Mouse (Mus musculus): ENCODE data around the gene Fbxo36. TPM values are rescaled to one million over a fixed set of nuclear protein-coding genes. Genes with fewer than 3 reads are reported as not detected.

The Fbxo36 gene
- total RNA-seq, 2 experiments from 2014 or later: not detected

DNA sequence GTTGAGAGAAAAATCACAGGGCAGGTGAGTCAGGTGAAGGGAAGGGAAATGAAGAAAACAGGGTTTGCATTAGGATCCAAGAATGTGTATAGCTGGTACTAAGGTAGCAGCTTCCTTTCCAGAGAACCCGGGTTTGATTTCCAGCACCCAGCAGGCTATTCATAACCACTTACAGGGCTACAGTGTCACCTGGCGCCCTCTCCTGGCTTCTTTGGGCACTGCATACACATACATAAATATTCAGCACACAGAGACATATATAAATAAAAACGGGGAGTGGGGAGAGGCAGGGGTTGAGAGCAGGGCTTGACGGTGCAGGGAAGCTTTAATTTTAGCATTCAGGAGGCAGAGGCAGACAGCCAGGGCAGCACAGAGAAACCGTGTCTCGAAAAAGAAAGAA is 46.3 kb downstream of the Fbxo36 start:
- ATAC-seq (replicated peaks; ENCODE audit: low FRiP score, poor library complexity, severe bottlenecking): no peak

DNA sequence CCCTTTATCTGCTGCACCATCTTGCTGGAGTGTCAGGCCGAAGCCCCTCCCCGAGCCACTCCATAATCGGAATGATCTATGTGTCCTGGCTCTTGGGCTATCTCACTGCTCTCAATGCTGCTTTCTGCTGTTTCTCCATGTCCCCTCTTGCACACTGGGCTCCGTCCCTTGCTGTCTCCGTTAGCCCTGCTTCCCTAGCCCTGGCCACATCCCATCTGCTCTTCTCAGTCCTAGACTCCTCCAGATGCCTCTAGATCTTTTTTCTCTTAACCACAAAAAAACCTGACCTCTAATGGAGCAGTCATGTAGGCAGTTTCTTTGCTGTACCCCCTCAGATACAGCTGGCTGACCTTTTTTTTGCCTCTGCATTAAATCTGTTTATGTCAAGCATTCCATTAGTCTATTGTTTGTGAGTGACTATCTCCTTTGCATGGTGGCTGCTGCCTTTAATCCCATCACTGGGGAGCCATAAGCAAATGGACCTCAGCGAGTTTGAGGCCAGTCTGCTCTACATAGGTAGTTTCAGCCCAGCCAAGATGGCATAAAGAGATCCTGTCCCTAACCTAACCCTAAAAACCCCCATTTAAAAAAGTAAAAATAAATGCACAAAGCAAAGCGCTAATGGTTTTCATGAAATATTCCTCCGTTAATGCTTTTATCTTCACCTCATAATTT is 49.8 kb downstream of the Fbxo36 start:
- ATAC-seq (replicated peaks; ENCODE audit: low FRiP score, poor library complexity, severe bottlenecking): no peak

DNA sequence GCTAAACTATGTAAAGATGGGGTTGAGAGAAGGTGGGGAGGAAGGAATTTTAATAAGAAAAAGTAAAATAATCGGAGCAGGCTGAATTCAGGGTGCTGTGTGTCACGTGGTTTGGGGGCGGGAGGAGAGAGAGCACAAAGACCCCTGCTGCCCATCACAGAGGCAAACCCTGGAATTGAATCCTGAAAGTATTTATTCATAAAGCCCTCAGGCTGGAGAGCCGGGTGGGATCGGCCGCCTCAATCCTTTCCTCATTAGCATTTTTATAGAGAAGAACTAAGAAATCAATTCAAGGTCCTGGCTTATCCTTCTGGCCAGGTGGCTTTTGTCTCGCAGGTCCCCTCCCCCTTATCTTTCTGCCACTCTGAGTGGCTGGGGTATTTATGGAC is 50.4 kb downstream of the Fbxo36 start:
- no peak for ATAC-seq (replicated peaks; ENCODE audit: low FRiP score, poor library complexity, severe bottlenecking)

DNA sequence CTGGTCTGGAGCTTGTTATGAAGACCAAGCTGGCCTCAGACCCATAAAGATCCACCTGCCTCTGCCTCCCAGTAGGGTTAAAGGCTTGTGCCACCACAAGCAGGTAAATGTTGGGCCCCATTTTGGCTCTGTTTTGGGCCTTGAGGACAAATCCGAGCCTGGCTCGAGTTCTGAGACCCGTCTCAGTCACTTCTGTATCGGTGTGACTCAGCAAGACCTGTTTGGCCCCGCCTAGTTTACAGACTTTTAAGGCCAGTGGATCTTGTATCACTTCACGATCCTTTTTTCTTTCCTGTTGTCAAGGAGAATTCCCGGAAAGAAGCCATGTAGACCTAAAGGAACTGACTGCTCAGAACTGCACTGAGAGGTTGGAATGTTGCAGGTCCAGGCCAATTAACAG is 50.9 kb downstream of the Fbxo36 start:
- ATAC-seq (replicated peaks; ENCODE audit: low FRiP score, poor library complexity, severe bottlenecking): no peak

DNA sequence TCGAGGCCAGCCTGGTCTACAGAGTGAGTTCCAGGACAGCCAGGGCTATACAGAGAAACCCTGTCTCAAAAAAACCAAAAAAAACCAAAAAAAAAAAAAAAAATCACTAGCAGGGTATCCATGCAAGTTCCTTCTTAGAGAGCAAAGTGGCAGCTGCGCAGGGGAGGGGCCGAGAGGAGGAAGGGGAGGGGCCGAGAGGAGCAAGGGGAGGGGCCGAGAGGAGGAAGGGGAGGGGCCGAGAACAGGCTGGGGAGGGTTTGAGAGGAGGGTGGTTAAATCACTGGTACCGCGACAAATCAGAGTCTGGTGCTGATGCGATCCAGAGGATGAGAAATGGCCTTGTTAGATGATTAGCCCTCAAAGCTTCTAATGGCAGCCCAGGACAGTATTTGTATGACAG is 52.1 kb downstream of the Fbxo36 start:
- ATAC-seq (replicated peaks; ENCODE audit: low FRiP score, poor library complexity, severe bottlenecking): no peak

DNA sequence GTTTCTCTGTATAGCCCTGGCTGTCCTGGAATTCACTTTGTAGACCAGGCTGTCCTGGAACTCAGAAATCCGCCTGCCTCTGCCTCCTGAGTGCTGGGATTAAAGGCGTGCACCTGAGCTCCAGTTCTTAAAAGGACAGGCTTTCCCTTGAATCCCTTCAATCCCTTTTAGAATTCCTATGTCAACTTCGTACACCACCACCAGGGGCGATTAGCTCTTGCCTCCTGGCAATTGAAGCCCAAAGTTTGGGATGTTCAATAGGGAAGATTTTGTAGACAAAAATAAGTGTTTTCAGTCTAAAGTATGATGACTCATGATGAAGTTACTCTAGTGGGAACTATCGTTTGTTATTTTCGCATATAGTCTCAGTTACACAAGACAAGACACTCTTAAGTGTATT is 57.7 kb downstream of the Fbxo36 start:
- ATAC-seq (replicated peaks; ENCODE audit: low FRiP score, poor library complexity, severe bottlenecking): no peak

DNA sequence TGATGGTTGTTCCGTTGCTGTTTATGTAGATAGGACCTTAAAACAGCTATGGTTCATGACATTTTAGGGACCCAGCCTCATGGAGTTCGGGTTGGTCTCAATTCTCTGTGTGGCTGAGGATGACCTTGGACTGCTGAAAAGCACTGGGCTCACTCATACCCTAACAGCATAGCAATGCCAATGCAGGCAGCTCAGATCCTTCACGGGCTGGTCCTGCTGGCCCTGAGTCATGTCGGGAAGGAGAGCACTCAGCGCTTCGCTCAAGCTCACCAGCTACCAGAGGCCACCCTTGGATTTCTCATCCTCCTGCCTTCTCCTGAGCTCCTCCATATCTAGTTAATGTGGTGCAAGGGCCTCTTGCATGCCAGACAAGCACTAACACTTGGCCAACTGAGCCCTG is 59.5 kb downstream of the Fbxo36 start:
- no peak for ATAC-seq (replicated peaks; ENCODE audit: low FRiP score, poor library complexity, severe bottlenecking)

DNA sequence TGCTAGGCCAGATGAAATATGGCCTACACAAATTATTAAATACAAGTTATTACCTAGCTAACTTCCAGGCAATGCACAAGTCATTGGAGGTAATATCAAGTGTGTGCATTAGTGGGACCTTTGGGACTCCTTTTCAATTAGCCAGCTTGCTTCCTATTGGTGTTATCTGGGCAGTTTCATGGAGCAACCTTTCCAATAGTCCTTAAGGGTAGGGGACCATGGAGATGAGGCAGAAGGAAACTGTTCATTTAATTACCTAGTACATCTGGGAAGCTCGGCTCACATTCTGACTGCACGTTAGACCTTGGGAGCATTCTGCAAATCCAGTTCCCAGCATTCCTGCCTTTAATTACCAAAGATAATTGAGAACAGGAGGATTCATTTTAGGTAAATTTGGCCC is 64.8 kb downstream of the Fbxo36 start:
- ATAC-seq (replicated peaks; ENCODE audit: low FRiP score, poor library complexity, severe bottlenecking): no peak

DNA sequence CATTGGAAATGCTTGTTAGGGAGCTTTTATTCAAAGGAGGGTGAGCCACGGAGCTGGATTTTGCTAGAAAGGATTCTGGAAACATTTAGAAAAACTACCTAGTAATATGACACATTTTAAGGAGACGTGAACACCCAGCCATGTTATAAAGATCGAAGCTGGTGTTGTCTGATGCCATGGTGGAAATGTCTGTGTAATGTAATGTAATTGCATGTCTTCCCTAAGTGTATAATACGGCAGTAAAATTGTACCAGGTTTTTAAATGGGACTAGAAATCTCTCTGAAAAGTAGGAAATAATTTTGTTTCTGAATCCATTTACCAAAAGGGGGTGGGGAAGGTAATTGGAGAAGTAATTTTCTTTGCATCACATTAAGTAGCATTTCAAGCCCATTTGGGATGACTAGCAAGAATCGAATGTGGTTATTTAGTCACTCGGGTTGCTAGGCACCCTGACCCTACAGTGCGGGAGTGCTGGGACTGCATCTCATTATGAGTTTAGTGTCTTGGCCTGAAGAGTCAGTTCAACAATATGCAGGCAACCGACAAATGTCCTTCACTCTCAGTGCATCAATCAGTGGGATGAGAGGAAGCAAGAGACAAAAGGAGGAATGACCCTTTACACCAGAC is 70.7 kb downstream of the Fbxo36 start:
- ATAC-seq (replicated peaks; ENCODE audit: low FRiP score, poor library complexity, severe bottlenecking): no peak

DNA sequence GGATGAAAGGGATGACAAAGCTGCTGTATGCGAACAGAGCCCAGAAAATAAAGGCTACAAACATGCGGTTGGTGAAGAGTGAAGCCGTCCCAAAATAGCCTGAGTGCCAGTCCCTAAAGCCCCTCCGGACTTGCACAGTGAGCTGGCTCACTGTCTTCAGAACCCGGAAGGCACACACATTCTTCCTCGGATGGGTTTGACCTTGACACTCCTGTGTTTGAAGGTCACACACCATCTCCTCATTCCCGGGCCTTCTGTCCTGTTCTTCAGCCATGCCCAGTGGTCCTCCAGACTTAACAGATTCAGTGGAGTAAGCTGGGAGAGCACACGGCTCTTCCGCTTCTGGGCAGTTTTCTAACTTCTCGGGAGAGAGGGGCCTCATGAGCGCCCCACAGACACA is 72.9 kb downstream of the Fbxo36 start:
- ATAC-seq (replicated peaks; ENCODE audit: low FRiP score, poor library complexity, severe bottlenecking): no peak

DNA sequence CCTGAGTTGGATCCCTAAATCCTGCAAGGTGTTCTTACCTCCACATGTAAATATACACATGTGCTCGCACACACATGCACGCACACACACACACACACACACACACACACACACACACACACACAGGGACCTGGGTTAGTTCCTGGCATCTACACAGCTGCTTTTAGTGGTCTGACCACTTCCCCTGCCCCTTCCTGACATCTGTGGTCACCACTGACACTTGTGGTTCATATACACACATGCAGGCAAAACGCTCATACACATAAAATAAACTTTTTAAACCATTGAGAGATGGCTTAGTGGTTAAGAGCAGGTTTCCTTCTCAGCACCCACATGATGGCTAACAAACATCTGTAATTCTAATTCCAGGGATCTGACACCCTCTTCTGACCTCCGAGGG is 75.4 kb downstream of the Fbxo36 start:
- ATAC-seq (replicated peaks; ENCODE audit: low FRiP score, poor library complexity, severe bottlenecking): no peak

DNA sequence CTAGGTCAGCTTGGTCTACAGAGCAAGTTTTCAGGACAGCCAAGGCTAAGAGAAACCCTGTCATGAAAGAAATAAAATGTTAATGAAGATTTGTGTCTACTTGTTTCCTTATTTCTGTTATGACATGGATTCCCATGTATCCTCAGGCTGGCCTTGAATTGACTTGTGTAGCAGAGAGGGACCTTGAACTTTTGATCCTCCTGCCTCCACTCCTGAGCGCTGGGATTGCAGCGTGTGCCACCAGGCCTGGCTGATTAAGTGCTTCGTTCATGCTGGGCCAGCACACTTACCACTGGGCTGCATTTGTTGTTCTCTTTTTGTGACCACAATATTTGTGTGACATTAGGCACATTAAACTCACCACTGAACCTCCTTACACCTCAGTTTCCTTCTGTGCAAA is 79.2 kb downstream of the Fbxo36 start:
- ATAC-seq (replicated peaks; ENCODE audit: low FRiP score, poor library complexity, severe bottlenecking): no peak

DNA sequence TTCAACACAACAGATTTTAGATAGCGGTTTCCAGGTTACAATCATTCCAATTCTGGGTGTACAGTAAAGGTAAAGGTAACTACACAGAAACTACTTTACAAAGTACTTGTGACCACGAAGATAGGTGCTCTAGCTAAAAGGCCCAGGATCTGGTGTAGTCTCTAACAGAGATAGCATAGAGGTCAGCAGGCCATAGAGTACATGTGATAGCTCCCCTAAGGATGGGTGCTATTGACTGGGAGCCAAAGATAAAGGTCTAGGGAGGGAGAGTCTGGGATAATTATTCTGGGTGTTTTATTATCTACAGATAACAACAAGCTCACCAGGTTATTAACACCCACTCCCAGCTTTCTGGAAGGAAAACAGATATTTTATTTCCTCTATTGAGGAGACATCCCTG is 83.8 kb downstream of the Fbxo36 start:
- ATAC-seq (replicated peaks; ENCODE audit: low FRiP score, poor library complexity, severe bottlenecking): no peak

DNA sequence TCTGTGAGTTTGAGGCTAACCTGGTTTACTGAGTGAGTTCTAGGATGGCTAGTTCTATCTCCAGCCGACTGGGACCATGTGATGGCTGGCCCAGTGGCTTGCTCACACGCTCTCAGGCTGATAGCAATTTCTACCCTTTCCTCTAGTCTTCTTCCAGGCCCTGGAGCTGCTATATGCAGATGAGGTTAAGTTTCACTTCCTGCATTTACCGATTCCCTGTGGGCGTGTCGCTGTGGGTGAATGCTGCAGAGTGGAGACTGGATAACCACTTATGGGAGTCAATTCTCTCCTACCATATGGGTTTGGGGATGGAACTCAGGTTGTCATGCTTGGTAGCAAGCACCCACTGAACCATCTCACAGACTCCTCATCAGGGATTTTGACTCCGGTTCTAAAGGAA is 84.5 kb downstream of the Fbxo36 start:
- no peak for ATAC-seq (replicated peaks; ENCODE audit: low FRiP score, poor library complexity, severe bottlenecking)

DNA sequence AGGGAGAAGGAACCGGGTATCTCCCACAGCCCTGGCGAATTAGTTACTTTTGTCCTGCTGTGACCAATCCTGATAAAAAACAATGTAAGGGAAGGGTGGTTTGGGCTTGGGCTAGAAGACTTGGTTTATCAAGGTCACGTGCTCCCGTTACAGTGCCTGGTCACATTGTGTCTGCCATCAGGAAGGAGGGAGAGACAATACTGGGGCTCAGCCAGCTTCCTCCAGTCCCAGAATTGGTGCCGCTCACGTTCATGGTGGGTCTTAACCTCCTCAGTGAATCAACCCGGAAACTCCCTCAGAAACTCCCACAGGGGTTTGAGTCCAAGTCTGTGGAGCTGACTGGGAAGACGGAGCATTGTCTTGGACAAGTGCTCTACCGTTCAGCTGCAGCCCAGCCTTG is 86.0 kb downstream of the Fbxo36 start:
- no peak for ATAC-seq (replicated peaks; ENCODE audit: low FRiP score, poor library complexity, severe bottlenecking)

DNA sequence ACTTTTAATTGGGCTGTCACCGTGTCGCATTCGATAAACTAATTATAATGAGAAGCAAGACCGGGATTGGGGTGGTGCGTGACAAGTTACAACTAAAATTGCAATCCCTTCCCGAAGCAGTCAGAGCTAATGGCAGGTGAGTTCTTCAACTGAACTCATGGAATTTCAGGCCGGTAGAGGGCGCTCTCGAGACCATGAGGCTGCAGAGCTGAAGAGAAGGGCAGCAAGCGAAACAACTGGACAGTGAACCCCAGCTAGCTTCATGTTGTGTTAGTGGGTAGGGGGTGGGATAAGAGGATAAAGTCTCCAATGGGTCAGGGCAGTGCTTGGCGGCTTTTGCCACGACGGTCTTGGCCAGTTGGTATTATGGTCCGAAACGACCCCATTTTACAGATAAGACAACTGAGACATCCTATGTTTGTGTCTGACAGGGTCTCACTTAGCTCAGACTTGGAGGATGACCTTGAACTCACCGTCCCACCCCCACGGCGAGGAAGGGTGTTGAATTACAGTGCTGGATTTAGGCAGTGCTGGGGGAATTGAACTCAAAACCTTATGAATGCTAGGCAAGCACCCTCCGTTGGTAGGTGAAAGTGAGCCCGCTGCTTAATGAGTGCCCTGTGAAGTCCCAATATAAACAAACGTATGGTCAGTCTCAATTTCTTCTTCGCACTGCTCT is 94.0 kb downstream of the Fbxo36 start:
- no peak for ATAC-seq (replicated peaks; ENCODE audit: low FRiP score, poor library complexity, severe bottlenecking)

DNA sequence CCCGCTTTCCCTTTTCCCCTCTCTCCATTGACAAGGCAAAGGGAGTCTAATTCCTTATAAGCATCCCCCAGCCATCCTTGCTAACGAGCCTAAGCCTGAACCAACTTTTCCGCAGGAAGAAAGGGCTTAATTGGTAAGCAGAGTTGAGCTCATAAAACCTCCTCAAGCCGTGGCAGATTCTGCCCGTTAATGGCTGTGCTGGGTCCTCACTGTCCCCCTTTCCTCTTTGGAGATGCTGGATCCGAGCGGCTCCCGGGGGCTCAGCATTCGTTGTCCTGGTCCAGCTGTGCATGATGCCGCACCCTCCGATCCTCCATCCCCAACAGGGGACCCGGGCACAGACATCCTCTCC is 94.5 kb downstream of the Fbxo36 start:
- no peak for ATAC-seq (replicated peaks; ENCODE audit: low FRiP score, poor library complexity, severe bottlenecking)

DNA sequence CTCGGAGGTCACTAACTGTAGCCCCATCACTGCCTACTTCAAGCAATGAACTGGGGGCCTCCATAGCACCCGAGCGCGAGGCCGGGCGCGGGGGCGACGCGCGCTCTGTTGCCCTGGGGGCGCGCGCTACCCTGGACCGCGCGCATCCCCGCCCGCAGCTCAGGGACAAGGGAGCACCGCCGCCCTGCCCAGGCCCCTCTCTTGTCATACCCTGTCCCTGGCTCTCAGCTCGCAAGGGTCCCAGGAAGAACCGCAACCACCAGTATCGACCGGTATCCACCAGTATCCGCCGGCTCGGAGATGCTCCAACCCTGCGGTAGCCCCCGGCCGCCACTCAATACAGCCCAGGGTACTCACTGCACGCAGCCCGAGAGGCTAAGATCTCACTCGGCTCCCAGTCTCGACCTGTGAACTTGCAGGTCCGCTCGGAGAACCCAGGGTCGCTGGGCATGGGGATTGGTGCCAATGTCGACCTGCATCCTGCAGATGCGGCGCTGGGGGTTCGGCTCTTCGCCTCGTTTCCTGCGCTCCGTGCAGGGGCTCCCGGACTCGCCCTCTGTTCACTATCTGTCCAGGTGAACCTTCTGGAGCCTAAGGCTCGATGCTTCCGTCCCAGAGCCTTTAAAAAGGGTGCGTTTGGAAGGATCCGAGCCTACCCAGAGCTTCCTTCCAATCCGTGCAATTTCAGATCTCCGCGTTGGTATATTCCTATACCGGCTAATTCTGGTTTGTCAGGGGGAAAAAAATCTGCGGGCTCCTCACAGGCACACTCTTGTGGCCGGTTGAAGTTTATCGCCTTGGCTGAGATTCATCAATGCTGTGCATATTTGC is 95.1 kb downstream of the Fbxo36 start, which contains the start of gene Slc16a14:
Slc16a14 (minus strand) TSS at position 632 of the 831 bp plus-strand sequence.
- no peak for ATAC-seq (replicated peaks; ENCODE audit: low FRiP score, poor library complexity, severe bottlenecking)

DNA sequence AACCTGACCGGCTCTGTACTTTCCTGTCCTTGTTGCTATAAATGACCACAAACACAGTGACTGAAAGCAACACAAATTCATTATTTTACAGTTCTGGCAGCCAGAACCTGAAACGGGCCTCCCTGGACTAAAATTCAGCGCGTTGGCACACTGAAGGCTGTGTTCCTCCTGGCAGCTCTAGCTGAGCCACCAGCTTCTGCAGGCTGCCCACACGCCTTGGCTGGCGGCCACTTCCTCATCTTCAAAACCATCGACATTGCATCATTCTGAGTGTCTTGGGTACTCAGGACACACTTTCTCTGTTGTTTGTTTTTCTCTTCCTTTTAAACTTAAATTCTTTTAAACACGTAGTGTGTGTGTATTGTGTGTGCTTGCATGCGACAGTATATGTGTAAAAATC is 96.0 kb downstream of the Fbxo36 start:
- ATAC-seq (replicated peaks; ENCODE audit: low FRiP score, poor library complexity, severe bottlenecking): no peak

DNA sequence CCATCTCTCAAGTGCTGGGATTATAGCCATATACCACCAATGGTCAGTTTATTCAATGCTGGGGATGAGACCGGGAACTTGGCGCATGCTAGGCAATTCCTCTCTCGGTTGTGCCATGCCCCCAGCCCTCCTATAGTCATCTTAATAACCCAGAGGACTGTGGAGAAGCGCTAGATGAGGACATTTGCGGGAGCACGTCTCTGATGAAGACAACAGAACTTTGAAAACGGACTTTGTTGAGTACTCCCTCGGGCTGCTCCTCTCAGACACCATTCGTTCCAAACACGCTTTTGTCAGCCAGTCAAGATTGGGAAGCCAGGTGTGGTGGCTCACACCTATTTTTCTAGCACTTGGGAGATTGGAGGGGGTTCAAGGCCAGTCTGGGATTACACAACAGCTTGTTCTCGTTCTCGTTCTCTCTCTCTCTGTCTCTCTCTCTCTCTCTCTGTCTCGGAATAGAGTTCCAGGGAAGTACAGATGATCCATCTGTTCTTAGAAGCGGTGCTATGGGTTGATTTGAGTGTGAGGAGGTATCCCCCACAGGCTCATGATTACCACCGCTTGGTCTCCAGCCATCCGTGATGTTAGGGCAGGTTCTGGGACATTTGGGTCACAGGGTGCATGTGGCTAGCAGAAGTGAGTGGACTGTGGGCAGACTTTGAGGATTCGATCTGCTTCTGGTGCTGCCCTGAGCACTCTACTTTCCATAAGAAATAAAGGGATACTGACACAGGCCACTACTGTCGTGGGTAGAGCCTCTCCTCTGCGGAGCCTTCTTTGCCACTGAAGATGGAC is 97.3 kb downstream of the Fbxo36 start:
- ATAC-seq (replicated peaks; ENCODE audit: low FRiP score, poor library complexity, severe bottlenecking): no peak
